Mouse (Mus musculus): Measurements from ENCODE around the gene Hbq1b. TPM values are rescaled to one million over a fixed set of nuclear protein-coding genes. Genes with fewer than 3 reads are reported as not detected.

Gene Hbq1b
- total RNA-seq (2021), result not detected
- long read RNA-seq, experiment 1, partial matches to known transcripts, result 0 of 1 reads
- long read RNA-seq, experiment 1, other reads (novel, unspliced or antisense), result 0 of 1 reads
- long read RNA-seq, experiment 2, result 0 reads

- DNase-seq, result peak; percentile 52
Measured at GRCm38 (mm10) chr11:32286695-32287492, at the start of gene Hbq1b. Gene Hbq1b, plus strand, starts transcription at chr11:32286965.

- no peak for DNase-seq
Measured at GRCm38 (mm10) chr11:32237411-32237795, 49.4 kb upstream of the Hbq1b start.

GRCm38 (mm10) chr11:32238093-32238860 lies 48.5 kb upstream of the Hbq1b start:
- peak; percentile 51 for DNase-seq

- DNase-seq, result no peak
Measured at GRCm38 (mm10) chr11:32241391-32241790, 45.4 kb upstream of the Hbq1b start.

- DNase-seq, result no peak
Measured at GRCm38 (mm10) chr11:32242209-32242608, 44.6 kb upstream of the Hbq1b start.

GRCm38 (mm10) chr11:32243205-32243955 lies 43.4 kb upstream of the Hbq1b start:
- DNase-seq, result no peak

- peak; percentile 60 for DNase-seq
Measured at GRCm38 (mm10) chr11:32244064-32244463, 42.7 kb upstream of the Hbq1b start.

- DNase-seq, result no peak
Measured at GRCm38 (mm10) chr11:32244617-32245016, 42.1 kb upstream of the Hbq1b start.

- no peak for DNase-seq
Measured at GRCm38 (mm10) chr11:32245614-32246013, 41.2 kb upstream of the Hbq1b start.

- no peak for DNase-seq
Measured at GRCm38 (mm10) chr11:32247068-32247467, 39.7 kb upstream of the Hbq1b start.

- no peak for DNase-seq
Measured at GRCm38 (mm10) chr11:32248350-32248749, 38.4 kb upstream of the Hbq1b start.

- no peak for DNase-seq
Measured at GRCm38 (mm10) chr11:32250880-32251763, 35.6 kb upstream of the Hbq1b start.

- DNase-seq, result no peak
Measured at GRCm38 (mm10) chr11:32253121-32253520, 33.6 kb upstream of the Hbq1b start.

- DNase-seq, result no peak
Measured at GRCm38 (mm10) chr11:32256146-32256545, 30.6 kb upstream of the Hbq1b start.

- DNase-seq, result no peak
Measured at GRCm38 (mm10) chr11:32256566-32256965, 30.2 kb upstream of the Hbq1b start.

GRCm38 (mm10) chr11:32262674-32263415 lies 23.9 kb upstream of the Hbq1b start:
- DNase-seq, result no peak

- DNase-seq, result no peak
Measured at GRCm38 (mm10) chr11:32265117-32265738, 21.5 kb upstream of the Hbq1b start.

- no peak for DNase-seq
Measured at GRCm38 (mm10) chr11:32266194-32266593, 20.6 kb upstream of the Hbq1b start.

- DNase-seq, result no peak
Measured at GRCm38 (mm10) chr11:32266776-32267175, 20.0 kb upstream of the Hbq1b start.
